Mouse (Mus musculus): ENCODE measurements at regions not wholly inside any gene's neighbourhood (a gene's known extent, or its start where the extent isn't known, plus 50 kb on each side); places are given as distances from the start of the nearest gene placed in this dataset.

- H3K9ac ChIP-seq (ENCODE audit: low read length) = no peak overlapping the region
- peaks cover 8% of the 10 kb centered on the region; the same call in 1 of the 2 replicates for H3K27me3 ChIP-seq (ENCODE audit: control insufficient read depth, insufficient read depth, low read length)
- no peaks in the 10 kb centered on the region for H3K9me3 ChIP-seq (ENCODE audit: control insufficient read depth, low read length)
- 67% methylated on average over 2 of the region's 2 CpGs for WGBS
- ATAC-seq (ENCODE audit: insufficient number of reproducible peaks, insufficient read depth, low FRiP score, low read depth) = no peak
- no peaks in the 10 kb centered on the region for H3K36me3 ChIP-seq (ENCODE audit: control insufficient read depth, insufficient read depth, low read length)
- H3K27ac ChIP-seq (replicated peaks in 1 of 2; ENCODE audit: control insufficient read depth in 1 of 2, insufficient read depth in 1 of 2, low read depth in 2 of 2, low read length in 2 of 2) = no peak overlapping the region
- no peak overlapping the region for H3K4me2 ChIP-seq (ENCODE audit: low read length)
- no peaks in the 10 kb centered on the region for H3K4me1 ChIP-seq (ENCODE audit: control insufficient read depth in 2 of 2, insufficient read depth in 2 of 2, low read length in 2 of 2)
- H3K4me3 ChIP-seq (ENCODE audit: control insufficient read depth in 1 of 2, insufficient read depth in 1 of 2, low read depth in 1 of 2, low read length in 2 of 2) = no peak overlapping the region
These were observed 88.8 kb upstream of the Bcl6 start for GRCm38 (mm10) chr16:24077428-24077827.

DNA sequence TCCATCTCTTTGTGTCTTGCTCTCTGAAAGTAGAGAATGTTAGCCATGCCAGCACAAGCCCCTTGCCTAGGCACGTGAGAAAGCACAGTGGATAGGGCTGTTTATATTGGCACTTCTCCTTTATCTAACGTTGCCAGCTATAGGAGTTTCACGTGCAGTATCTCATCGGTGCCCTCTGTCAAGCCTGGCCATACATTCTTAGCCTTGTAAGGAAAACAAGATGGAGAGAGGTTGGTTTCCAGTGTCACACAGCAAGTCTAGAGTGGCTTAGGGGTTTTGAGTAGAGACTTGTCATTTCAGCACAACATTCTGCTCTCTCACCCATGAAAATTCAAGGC, 88.1 kb upstream of the Bcl6 start:
- H3K27ac ChIP-seq (replicated peaks in 1 of 2; ENCODE audit: control insufficient read depth in 1 of 2, insufficient read depth in 1 of 2, low read depth in 2 of 2, low read length in 2 of 2) = no peak overlapping the region
- H3K4me1 ChIP-seq (ENCODE audit: control insufficient read depth in 2 of 2, insufficient read depth in 2 of 2, low read length in 2 of 2) = no peaks in the 10 kb centered on the region
- no peak overlapping the region for H3K4me2 ChIP-seq (ENCODE audit: low read length)
- no peak for ATAC-seq (ENCODE audit: insufficient number of reproducible peaks, insufficient read depth, low FRiP score, low read depth)
- H3K4me3 ChIP-seq (ENCODE audit: control insufficient read depth in 1 of 2, insufficient read depth in 1 of 2, low read depth in 1 of 2, low read length in 2 of 2) = no peak overlapping the region
- peaks cover 14% of the 10 kb centered on the region; the same call in 1 of the 2 replicates for H3K27me3 ChIP-seq (ENCODE audit: control insufficient read depth, insufficient read depth, low read length)
- 69% methylated on average over 4 of the region's 4 CpGs for WGBS
- no peaks in the 10 kb centered on the region for H3K36me3 ChIP-seq (ENCODE audit: control insufficient read depth, insufficient read depth, low read length)
- no peak overlapping the region for H3K9ac ChIP-seq (ENCODE audit: low read length)
- no peaks in the 10 kb centered on the region for H3K9me3 ChIP-seq (ENCODE audit: control insufficient read depth, low read length)

GRCm38 (mm10) chr16:24076109-24076798, 87.6 kb upstream of the Bcl6 start:
- Histone ChIP-seq H3K9me3 (ENCODE audit: control insufficient read depth, low read length) (no peaks in the 10 kb centered on the region), H3K27me3 (ENCODE audit: control insufficient read depth, insufficient read depth, low read length) (peaks cover 19% of the 10 kb centered on the region), H3K27ac (replicated peaks in 1 of 2; ENCODE audit: control insufficient read depth in 1 of 2, insufficient read depth in 1 of 2, low read depth in 2 of 2, low read length in 2 of 2) (no peak overlapping the region), H3K36me3 (ENCODE audit: control insufficient read depth, insufficient read depth, low read length) (no peaks in the 10 kb centered on the region), H3K4me3 (ENCODE audit: control insufficient read depth in 1 of 2, insufficient read depth in 1 of 2, low read depth in 1 of 2, low read length in 2 of 2) (no peak overlapping the region), H3K9ac (ENCODE audit: low read length) (no peak overlapping the region), H3K4me2 (ENCODE audit: low read length) (no peak overlapping the region), H3K4me1 (ENCODE audit: control insufficient read depth in 2 of 2, insufficient read depth in 2 of 2, low read length in 2 of 2) (no peaks in the 10 kb centered on the region)
- no peak for ATAC-seq (ENCODE audit: insufficient number of reproducible peaks, insufficient read depth, low FRiP score, low read depth)
- WGBS = 84% methylated on average over 4 of the region's 4 CpGs

DNA sequence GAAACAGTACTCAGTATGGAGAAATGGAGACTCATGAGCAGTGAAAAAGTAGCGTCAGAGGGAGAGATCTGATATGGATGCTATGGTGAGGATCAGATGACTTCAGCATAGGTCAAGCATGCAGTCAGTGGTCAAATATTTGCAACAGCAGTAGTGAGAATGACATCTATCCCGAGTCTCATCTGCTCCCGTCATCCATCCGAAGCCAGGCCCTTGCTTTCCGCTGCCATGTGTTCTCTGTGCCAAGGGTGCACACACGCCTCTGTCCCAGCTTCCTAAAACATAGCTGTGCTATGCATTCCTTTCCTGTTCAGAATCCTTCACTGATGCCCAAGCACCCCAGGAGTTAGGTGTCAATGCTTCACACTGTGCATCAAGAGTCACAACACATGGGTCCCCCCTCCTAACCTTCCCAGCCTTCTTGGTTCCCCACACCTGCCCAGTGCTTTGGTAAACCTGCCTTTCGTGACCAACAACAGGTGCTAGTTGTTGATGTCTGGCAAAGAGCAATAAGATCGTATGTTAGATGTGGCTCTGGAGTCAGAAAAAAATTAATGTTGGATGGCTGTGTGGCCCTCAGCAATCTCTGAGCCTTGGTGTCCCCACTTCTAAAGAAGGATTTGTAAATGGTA, 85.1 kb upstream of the Bcl6 start:
- no peak overlapping the region for H3K4me3 ChIP-seq (ENCODE audit: control insufficient read depth in 1 of 2, insufficient read depth in 1 of 2, low read depth in 1 of 2, low read length in 2 of 2)
- 80% methylated on average over 8 of the region's 8 CpGs for WGBS
- no peak overlapping the region for H3K27ac ChIP-seq (replicated peaks in 1 of 2; ENCODE audit: control insufficient read depth in 1 of 2, insufficient read depth in 1 of 2, low read depth in 2 of 2, low read length in 2 of 2)
- H3K4me2 ChIP-seq (ENCODE audit: low read length) = no peak overlapping the region
- no peak overlapping the region for H3K9ac ChIP-seq (ENCODE audit: low read length)
- H3K27me3 ChIP-seq (ENCODE audit: control insufficient read depth, insufficient read depth, low read length) = peaks cover 28% of the 10 kb centered on the region
- no peaks in the 10 kb centered on the region for H3K4me1 ChIP-seq (ENCODE audit: control insufficient read depth in 2 of 2, insufficient read depth in 2 of 2, low read length in 2 of 2)
- H3K36me3 ChIP-seq (ENCODE audit: control insufficient read depth, insufficient read depth, low read length) = no peaks in the 10 kb centered on the region
- ATAC-seq (ENCODE audit: insufficient number of reproducible peaks, insufficient read depth, low FRiP score, low read depth) = no peak
- no peaks in the 10 kb centered on the region for H3K9me3 ChIP-seq (ENCODE audit: control insufficient read depth, low read length)

DNA sequence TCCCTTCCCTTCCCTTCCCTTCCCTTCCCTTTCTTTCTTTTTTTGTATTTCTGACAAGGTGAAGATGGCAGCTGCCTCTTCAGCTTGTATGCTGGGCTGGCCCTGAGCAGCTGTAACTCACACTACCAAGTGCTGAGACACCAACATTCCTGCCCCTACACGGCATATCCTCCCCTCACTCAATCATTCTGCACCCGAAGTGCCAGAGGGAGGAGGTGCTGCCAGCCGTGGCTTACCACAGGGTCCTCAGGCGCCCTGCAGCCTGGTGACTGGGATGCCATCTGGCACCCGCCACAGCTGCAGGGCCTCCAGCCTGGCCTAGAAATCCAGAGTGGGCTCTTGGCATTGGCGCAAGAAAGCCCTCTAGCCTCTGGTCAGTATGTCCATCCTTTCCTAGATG, 84.4 kb upstream of the Bcl6 start:
- Histone ChIP-seq H3K27ac (replicated peaks in 1 of 2; ENCODE audit: control insufficient read depth in 1 of 2, insufficient read depth in 1 of 2, low read depth in 2 of 2, low read length in 2 of 2) (no peak overlapping the region), H3K9me3 (ENCODE audit: control insufficient read depth, low read length) (no peaks in the 10 kb centered on the region), H3K27me3 (ENCODE audit: control insufficient read depth, insufficient read depth, low read length) (peaks cover 28% of the 10 kb centered on the region), H3K4me3 (ENCODE audit: control insufficient read depth in 1 of 2, insufficient read depth in 1 of 2, low read depth in 1 of 2, low read length in 2 of 2) (no peak overlapping the region), H3K4me1 (ENCODE audit: control insufficient read depth in 2 of 2, insufficient read depth in 2 of 2, low read length in 2 of 2) (peaks cover 5 to 6% of the 10 kb centered on the region in 2 experiments), H3K4me2 (ENCODE audit: low read length) (no peak overlapping the region), H3K36me3 (ENCODE audit: control insufficient read depth, insufficient read depth, low read length) (no peaks in the 10 kb centered on the region), H3K9ac (ENCODE audit: low read length) (no peak overlapping the region)
- 57% methylated on average over 6 of the region's 6 CpGs for WGBS
- no peak for ATAC-seq (ENCODE audit: insufficient number of reproducible peaks, insufficient read depth, low FRiP score, low read depth)

- H3K4me3 ChIP-seq (ENCODE audit: control insufficient read depth in 1 of 2, insufficient read depth in 1 of 2, low read depth in 1 of 2, low read length in 2 of 2) = no peak overlapping the region
- peaks cover 31% of the 10 kb centered on the region for H3K27me3 ChIP-seq (ENCODE audit: control insufficient read depth, insufficient read depth, low read length)
- H3K27ac ChIP-seq (replicated peaks in 1 of 2; ENCODE audit: control insufficient read depth in 1 of 2, insufficient read depth in 1 of 2, low read depth in 2 of 2, low read length in 2 of 2) = no peak overlapping the region
- H3K9ac ChIP-seq (ENCODE audit: low read length) = no peak overlapping the region
- H3K4me2 ChIP-seq (ENCODE audit: low read length) = no peak overlapping the region
- no peaks in the 10 kb centered on the region for H3K9me3 ChIP-seq (ENCODE audit: control insufficient read depth, low read length)
- WGBS = 80% methylated on average over 5 of the region's 5 CpGs
- no peak for ATAC-seq (ENCODE audit: insufficient number of reproducible peaks, insufficient read depth, low FRiP score, low read depth)
- H3K36me3 ChIP-seq (ENCODE audit: control insufficient read depth, insufficient read depth, low read length) = no peaks in the 10 kb centered on the region
- peaks cover 7 to 11% of the 10 kb centered on the region in 2 experiments for H3K4me1 ChIP-seq (ENCODE audit: control insufficient read depth in 2 of 2, insufficient read depth in 2 of 2, low read length in 2 of 2)
These were observed 80.8 kb upstream of the Bcl6 start for GRCm38 (mm10) chr16:24069411-24069810.

DNA sequence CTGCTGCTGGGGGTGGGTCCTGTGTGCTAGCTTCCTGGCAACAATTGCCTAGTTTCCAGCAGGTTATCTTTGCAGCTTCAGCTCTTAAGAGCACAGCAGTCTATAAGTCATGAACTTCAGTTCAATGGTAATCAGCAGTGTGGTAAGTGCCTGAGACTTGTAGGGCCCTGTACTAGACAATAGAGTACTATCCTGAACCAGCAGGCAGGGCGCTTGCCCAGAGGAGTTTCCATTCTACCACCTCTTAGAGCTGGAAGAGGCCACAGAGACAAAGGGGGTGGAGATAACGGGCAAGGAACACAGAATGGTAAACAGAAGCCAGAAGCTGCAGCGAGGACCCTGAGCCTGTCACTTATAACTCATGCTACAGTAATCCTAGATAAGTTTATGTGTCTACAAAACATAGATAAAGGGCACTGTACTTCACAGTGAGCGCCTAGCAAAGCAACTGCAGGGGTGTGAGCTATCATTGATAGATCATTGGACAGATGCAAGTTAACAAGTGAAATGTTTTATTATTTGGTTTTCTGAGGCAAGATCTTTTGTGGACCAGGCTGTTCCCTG, 79.7 kb upstream of the Bcl6 start:
- Histone ChIP-seq H3K27ac (replicated peaks in 1 of 2; ENCODE audit: control insufficient read depth in 1 of 2, insufficient read depth in 1 of 2, low read depth in 2 of 2, low read length in 2 of 2) (peak overlapping the region in 1 of 2 experiments; percentile 19; a peak in 1 of 4 replicates), H3K4me2 (ENCODE audit: low read length) (no peak overlapping the region), H3K4me1 (ENCODE audit: control insufficient read depth in 2 of 2, insufficient read depth in 2 of 2, low read length in 2 of 2) (peaks cover 7 to 11% of the 10 kb centered on the region in 2 experiments), H3K9ac (ENCODE audit: low read length) (no peak overlapping the region), H3K27me3 (ENCODE audit: control insufficient read depth, insufficient read depth, low read length) (peaks cover 27% of the 10 kb centered on the region), H3K36me3 (ENCODE audit: control insufficient read depth, insufficient read depth, low read length) (no peaks in the 10 kb centered on the region), H3K4me3 (ENCODE audit: control insufficient read depth in 1 of 2, insufficient read depth in 1 of 2, low read depth in 1 of 2, low read length in 2 of 2) (no peak overlapping the region), H3K9me3 (ENCODE audit: control insufficient read depth, low read length) (no peaks in the 10 kb centered on the region)
- 12% methylated on average over 4 of the region's 4 CpGs for WGBS
- 0 out of 2 replicates have a peak, but pooled peaks have one; percentile 39 for ATAC-seq (ENCODE audit: insufficient number of reproducible peaks, insufficient read depth, low FRiP score, low read depth)

All from heart, embryonic 14.5 days (tissue).